Mouse (Mus musculus): ENCODE measurements around the gene Mad1l1.

- TF ChIP-seq CTCF (IDR thresholded peaks at IDR 0.05; ENCODE audit: control insufficient read depth, insufficient read depth, insufficient read length), result no peak
- no peak for TF ChIP-seq CEBPB (IDR thresholded peaks at IDR 0.05; ENCODE audit: low read depth)
- TF ChIP-seq MYOG (IDR thresholded peaks at IDR 0.05; ENCODE audit: control insufficient read depth, extremely low read depth, insufficient read length), result no peak
Measured at GRCm38 (mm10) chr5:140230818-140231217, 90.5 kb downstream of the Mad1l1 start.

Measured in C2C12 (cell line).